Mouse (Mus musculus): Measurements from ENCODE around the gene Ddx39b. TPM values are rescaled to one million over a fixed set of nuclear protein-coding genes. Genes with fewer than 3 reads are reported as not detected.

The Ddx39b gene
- 100 to 1,000 TPM; 147 to 169 TPM for total RNA-seq (2021)
- long read RNA-seq, experiment 1, transcript Ddx39b-203 (10 exons, 2,848 nt) = minor isoform, 12 of 190 reads
- long read RNA-seq, experiment 1, transcript Ddx39b-201 (11 exons, 1,739 nt) = major isoform, 137 of 190 reads
- long read RNA-seq, experiment 1, partial matches to known transcripts = 18 of 190 reads
- long read RNA-seq, experiment 1, other reads (novel, unspliced or antisense) = 23 of 190 reads
- long read RNA-seq, experiment 2, transcript Ddx39b-203 (10 exons, 2,848 nt) = minor isoform, 14 of 193 reads
- long read RNA-seq, experiment 2, transcript Ddx39b-201 (11 exons, 1,739 nt) = major isoform, 160 of 193 reads
- long read RNA-seq, experiment 2, partial matches to known transcripts = 7 of 193 reads
- long read RNA-seq, experiment 2, other reads (novel, unspliced or antisense) = 12 of 193 reads

- DNase-seq = peak; percentile 94
Measured at GRCm38 (mm10) chr17:35241305-35242014, at the start of gene Ddx39b. Gene Ddx39b (plus strand): TSS chr17:35241746.

DNA sequence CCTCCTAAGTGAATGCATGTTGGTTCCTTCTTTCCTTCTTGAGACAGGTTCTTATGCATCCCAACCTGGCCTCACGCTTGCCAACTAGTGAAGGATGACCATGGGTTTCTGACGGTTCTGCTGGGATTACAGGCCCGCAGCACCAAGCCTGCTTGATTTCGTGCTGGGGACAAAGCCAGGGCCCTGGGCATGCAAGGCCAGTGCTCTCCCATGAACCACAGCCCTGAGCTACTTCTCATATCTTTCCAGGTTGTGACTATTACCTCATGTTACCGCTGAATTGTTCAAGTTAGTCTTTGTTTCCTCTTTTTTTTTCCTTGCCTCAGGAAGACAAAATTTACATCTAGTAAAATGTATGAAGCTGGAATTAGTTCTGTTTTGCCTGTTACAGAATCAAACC lies 48.6 kb upstream of the Ddx39b start:
- DNase-seq = no peak

DNA sequence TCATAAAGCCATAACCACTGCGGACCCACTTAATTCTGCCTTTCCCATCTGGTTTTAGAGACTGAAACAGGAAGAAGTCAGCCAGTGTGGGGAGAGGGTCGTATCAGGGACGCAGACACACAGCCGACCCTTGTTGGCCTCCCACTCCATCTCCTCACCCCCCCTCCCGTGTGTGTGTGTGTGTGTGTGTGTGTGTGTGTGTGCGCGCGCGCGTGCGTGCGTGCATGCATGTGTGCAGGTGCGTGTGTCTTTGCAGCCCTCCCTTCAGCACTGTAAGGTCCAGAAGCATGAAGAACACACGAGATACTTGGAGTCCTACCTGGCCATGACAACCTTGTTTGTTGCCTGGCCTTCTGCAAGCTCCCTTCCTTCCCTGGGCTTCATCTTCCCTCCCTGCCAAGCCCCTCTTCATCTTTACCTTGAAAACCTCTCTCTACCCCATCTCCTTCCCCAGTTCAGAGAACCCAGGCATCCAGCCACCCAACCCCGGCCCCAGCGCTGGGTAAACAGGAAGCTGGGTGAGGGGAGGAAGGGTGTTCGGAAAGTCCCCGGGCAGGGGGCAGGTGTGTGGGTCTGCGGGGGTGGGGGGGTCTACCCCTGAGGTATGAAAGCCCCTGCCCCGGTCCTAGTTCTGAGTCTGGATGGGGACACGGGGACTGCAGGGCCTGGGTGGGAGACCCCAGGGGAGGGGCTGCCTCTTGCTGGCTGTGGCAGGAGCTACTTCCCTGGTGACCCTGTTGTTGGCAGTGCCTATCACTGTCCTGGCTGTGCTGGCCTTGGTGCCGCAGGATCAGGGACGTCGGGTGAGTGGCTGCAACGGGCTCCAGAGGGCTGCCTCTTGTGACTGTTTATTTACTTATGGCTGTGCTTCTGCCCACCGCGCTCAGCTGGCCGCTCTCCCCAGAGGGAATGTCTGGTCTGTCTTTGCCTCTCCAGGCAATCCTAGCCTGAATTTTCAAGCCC lies 47.4 kb upstream of the Ddx39b start, which contains the start of gene Ltb:
Gene Ltb (plus strand): TSS at position 559 of the 963 bp plus-strand sequence.
- no peak for DNase-seq

GRCm38 (mm10) chr17:35194844-35195630 lies 46.5 kb upstream of the Ddx39b start:
- no peak for DNase-seq

DNA sequence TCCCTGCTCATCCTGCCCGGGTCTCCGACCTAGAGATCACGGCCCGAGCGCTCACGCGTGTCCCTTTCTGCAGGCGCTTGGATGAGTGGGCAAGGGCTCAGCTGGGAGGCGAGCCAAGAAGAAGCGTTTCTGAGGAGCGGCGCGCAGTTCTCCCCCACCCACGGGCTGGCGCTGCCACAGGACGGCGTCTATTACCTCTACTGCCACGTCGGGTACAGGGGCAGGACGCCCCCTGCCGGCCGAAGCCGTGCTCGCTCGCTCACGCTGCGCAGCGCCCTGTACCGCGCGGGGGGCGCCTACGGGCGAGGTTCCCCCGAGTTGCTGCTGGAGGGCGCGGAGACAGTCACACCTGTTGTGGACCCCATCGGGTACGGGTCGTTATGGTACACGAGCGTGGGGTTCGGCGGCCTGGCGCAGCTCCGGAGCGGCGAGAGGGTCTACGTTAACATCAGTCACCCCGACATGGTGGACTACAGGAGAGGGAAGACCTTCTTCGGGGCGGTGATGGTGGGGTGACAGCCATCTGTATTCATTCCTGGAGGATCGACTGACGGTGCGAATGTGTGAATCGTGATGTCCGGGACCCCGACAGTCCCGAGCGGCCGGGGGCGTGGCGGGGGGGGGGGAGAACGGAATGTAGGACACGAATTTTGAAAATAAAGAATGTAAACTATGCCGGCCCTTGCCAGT lies 45.8 kb upstream of the Ddx39b start:
- peak; percentile 94 for DNase-seq

DNA sequence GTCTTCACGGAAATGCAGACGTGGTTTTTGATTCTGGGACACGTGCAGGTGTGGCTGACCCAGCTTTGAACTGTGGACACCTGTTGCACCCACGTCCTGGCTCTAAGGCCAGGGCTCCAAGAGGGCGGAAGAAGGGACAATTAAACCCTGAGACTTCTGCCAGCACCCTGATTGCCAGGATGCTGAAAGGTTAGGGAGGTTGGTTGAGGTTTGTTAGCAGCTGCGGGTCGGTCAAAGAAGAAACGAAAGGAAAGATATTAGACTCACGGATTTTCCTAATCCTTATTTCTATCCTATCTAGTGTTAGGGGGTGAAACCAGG lies 45.3 kb upstream of the Ddx39b start:
- no peak for DNase-seq

- no peak for DNase-seq
Measured at GRCm38 (mm10) chr17:35197126-35197525, 44.4 kb upstream of the Ddx39b start.

GRCm38 (mm10) chr17:35198029-35198428 lies 43.5 kb upstream of the Ddx39b start:
- DNase-seq = no peak

GRCm38 (mm10) chr17:35198946-35199345 lies 42.6 kb upstream of the Ddx39b start:
- no peak for DNase-seq

GRCm38 (mm10) chr17:35200398-35200797 lies 41.1 kb upstream of the Ddx39b start:
- DNase-seq = no peak

GRCm38 (mm10) chr17:35201128-35201527 lies 40.4 kb upstream of the Ddx39b start:
- no peak for DNase-seq

GRCm38 (mm10) chr17:35201787-35202186 lies 39.8 kb upstream of the Ddx39b start, which contains the start of gene Tnf:
Gene Tnf (minus strand): TSS chr17:35202007.
- DNase-seq = no peak

DNA sequence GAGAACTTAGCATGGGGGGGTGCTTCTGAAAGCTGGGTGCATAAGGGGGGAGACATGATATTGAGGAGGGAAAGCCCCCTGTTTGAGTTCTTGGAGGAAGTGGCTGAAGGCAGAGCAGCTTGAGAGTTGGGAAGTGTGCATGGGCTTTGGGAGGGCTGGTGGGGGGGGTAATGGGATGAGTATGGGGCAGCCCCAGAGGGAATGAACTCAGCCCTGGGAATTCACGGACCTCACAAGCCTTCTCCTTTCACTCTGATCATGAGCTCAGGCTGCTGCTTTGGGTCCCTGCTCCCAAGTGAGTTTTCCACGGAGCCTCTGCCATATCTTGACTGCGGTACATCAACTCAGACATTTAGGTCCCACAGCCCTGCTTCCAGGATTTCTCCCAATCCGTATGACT lies 39.1 kb upstream of the Ddx39b start:
- DNase-seq = no peak

DNA sequence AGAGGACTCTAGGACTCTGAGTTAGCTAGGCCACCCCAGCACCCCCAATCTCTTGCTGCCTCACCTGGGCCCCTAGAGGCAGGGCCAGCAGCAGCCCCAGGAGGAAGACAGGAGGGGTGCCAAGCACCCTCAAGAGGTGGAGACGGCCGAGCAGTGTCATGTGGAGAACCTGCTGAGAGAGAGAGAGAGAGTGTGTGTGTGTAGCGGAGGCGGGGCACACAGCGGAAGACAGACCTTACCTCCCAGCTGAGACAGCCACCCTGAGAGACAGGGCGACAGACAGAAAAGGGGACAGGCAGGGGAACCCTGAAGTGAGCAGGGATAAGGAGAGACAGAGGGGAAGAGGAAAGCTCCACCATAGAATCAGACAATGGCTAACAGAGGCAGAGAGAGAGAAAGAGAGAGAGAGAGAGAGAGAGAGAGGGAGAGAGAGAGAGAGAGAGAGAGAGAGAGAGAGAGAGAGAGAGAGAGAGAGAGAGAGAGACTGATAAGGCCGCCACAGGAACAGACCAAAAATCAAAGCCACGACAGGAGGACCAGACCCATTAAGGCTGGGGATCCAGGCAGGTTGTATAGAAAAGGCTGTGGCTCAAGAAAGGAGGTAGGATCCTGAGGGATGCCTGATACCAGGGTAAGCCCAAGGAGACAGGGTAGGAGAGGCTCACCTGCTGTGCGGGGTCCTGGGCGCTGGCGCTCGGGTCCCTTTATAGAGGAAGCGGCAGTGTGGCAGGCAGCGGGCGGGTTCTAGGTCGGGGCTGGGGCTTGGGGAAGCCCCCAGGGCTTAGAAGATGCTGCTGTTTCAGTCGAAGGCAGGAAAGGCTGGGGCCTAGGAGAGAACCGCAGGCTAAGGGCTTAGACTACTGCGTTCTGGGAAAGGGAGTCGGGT lies 36.8 kb upstream of the Ddx39b start, which contains the start of gene Lta:
Gene Lta (minus strand): TSS at position 858 of the 886 bp plus-strand sequence.
- DNase-seq = no peak

- no peak for DNase-seq
Measured at GRCm38 (mm10) chr17:35205380-35205769, 36.2 kb upstream of the Ddx39b start.

GRCm38 (mm10) chr17:35209785-35210535 lies 31.6 kb upstream of the Ddx39b start:
- DNase-seq = no peak

DNA sequence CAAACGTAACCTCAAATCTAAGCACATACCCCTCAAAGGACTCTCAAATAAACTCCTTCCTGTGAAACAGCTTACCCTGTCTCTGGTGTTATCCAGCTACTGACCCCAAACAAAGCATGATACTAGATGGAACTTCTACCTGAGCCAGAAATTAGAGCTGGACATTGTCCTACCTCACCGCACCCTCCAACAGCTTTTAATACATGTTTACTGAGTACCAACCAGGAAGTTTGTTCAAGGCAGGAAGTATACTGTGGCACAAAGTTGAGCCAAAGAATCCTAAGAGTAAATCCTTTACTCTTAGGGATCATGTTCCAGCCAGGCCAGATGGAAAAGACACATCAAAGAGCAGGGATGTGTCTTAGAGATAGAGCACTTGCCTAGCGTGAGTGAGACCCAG lies 31.0 kb upstream of the Ddx39b start:
- no peak for DNase-seq

DNA sequence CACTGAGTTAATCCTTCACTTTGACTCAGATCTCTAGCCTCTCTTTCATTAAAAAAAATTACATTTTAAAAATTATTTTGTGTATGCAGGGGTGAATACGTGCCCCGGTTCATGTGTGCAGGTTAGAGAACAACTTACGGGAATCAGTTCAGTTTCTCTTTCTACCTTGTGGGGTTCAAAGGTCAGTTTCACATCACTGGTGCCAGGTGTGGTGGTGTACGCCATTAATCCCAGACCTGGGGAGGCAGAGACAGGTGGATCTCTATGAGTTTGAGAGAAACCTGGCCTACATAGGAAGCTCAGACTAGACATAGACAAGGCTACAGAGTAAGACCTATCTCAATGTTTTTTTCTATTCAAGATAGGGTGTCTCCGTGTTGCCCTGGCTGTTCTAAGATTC lies 28.5 kb upstream of the Ddx39b start:
- no peak for DNase-seq

Data from gastrocnemius, postnatal 10 days (tissue).